Mouse (Mus musculus): ENCODE measurements around the gene Mlf2. TPM values are rescaled to one million over a fixed set of nuclear protein-coding genes. Genes with fewer than 3 reads are reported as not detected.

Gene Mlf2
- polyA plus RNA-seq, 1 experiment from 2014 or later = 443 TPM

GRCm38 (mm10) chr6:124934670-124935069 lies 3.5 kb downstream of the Mlf2 start:
- no peak overlapping the region for H3K27ac ChIP-seq (ENCODE audit: low read depth, low read length)
- H3K36me3 ChIP-seq (ENCODE audit: control insufficient read depth, insufficient read depth, low read length) = peaks cover 11% of the 10 kb centered on the region
- 96% methylated on average over 7 of the region's 7 CpGs for WGBS
- no peak overlapping the region for H3K9ac ChIP-seq (ENCODE audit: low read depth, low read length)
- no peak for DNase-seq (ENCODE audit: low spot score)
- H3K4me3 ChIP-seq (ENCODE audit: low read depth, low read length) = no peak overlapping the region
- peaks cover 6% of the 10 kb centered on the region; the same call in 1 of the 2 replicates for H3K4me1 ChIP-seq (replicated peaks; ENCODE audit: control insufficient read depth, insufficient read depth, low read length)
- no peak for ATAC-seq (ENCODE audit: low FRiP score)
- no peaks in the 10 kb centered on the region for H3K9me3 ChIP-seq (ENCODE audit: control insufficient read depth, low read length)
- H3K4me2 ChIP-seq (replicated peaks; ENCODE audit: low read depth, low read length) = no peak overlapping the region
- H3K27me3 ChIP-seq (ENCODE audit: control insufficient read depth, insufficient read depth, low read length) = no peaks in the 10 kb centered on the region

- no peak overlapping the region for H3K4me3 ChIP-seq (ENCODE audit: low read depth, low read length)
- H3K36me3 ChIP-seq (ENCODE audit: control insufficient read depth, insufficient read depth, low read length) = peaks cover 11% of the 10 kb centered on the region
- WGBS = 85% methylated on average over 1 of the region's 1 CpGs
- ATAC-seq (ENCODE audit: low FRiP score) (no peak), DNase-seq (ENCODE audit: low spot score) (no peak)
- no peak overlapping the region for H3K4me2 ChIP-seq (replicated peaks; ENCODE audit: low read depth, low read length)
- no peaks in the 10 kb centered on the region for H3K9me3 ChIP-seq (ENCODE audit: control insufficient read depth, low read length)
- H3K27me3 ChIP-seq (ENCODE audit: control insufficient read depth, insufficient read depth, low read length) = no peaks in the 10 kb centered on the region
- H3K9ac ChIP-seq (ENCODE audit: low read depth, low read length) = no peak overlapping the region
- H3K27ac ChIP-seq (ENCODE audit: low read depth, low read length) = no peak overlapping the region
- H3K4me1 ChIP-seq (replicated peaks; ENCODE audit: control insufficient read depth, insufficient read depth, low read length) = peaks cover 6% of the 10 kb centered on the region; the same call in 1 of the 2 replicates
These were observed 5.5 kb downstream of the Mlf2 start for GRCm38 (mm10) chr6:124936681-124937080.

- ATAC-seq (ENCODE audit: low FRiP score) (no peak), DNase-seq (ENCODE audit: low spot score) (no peak)
- Histone ChIP-seq H3K9ac (ENCODE audit: low read depth, low read length) (no peak overlapping the region), H3K9me3 (ENCODE audit: control insufficient read depth, low read length) (no peaks in the 10 kb centered on the region), H3K4me3 (ENCODE audit: low read depth, low read length) (no peak overlapping the region), H3K36me3 (ENCODE audit: control insufficient read depth, insufficient read depth, low read length) (peaks cover 11% of the 10 kb centered on the region), H3K27me3 (ENCODE audit: control insufficient read depth, insufficient read depth, low read length) (no peaks in the 10 kb centered on the region), H3K4me1 (replicated peaks; ENCODE audit: control insufficient read depth, insufficient read depth, low read length) (peaks cover 2% of the 10 kb centered on the region; the same call in 1 of the 2 replicates), H3K27ac (ENCODE audit: low read depth, low read length) (no peak overlapping the region), H3K4me2 (replicated peaks; ENCODE audit: low read depth, low read length) (no peak overlapping the region)
- 82% methylated on average over 2 of the region's 2 CpGs for WGBS
These were observed 6.3 kb downstream of the Mlf2 start for GRCm38 (mm10) chr6:124937493-124937892.

- peaks cover 11% of the 10 kb centered on the region for H3K36me3 ChIP-seq (ENCODE audit: control insufficient read depth, insufficient read depth, low read length)
These were observed 7.4 kb downstream of the Mlf2 start for GRCm38 (mm10) chr6:124938554-124938953.

GRCm38 (mm10) chr6:124941679-124942078 lies 10.5 kb downstream of the Mlf2 start:
- 95% methylated on average over 1 of the region's 1 CpGs for WGBS
- ATAC-seq (ENCODE audit: low FRiP score) (no peak), DNase-seq (ENCODE audit: low spot score) (no peak)
- H3K9me3 ChIP-seq (ENCODE audit: control insufficient read depth, low read length) = no peaks in the 10 kb centered on the region
- H3K9ac ChIP-seq (ENCODE audit: low read depth, low read length) = no peak overlapping the region
- H3K4me1 ChIP-seq (replicated peaks; ENCODE audit: control insufficient read depth, insufficient read depth, low read length) = no peaks in the 10 kb centered on the region
- H3K36me3 ChIP-seq (ENCODE audit: control insufficient read depth, insufficient read depth, low read length) = no peaks in the 10 kb centered on the region
- no peak overlapping the region for H3K4me2 ChIP-seq (replicated peaks; ENCODE audit: low read depth, low read length)
- H3K27ac ChIP-seq (ENCODE audit: low read depth, low read length) = no peak overlapping the region
- H3K4me3 ChIP-seq (ENCODE audit: low read depth, low read length) = no peak overlapping the region
- no peaks in the 10 kb centered on the region for H3K27me3 ChIP-seq (ENCODE audit: control insufficient read depth, insufficient read depth, low read length)

More at GRCm38 (mm10) chr6:124938554-124938953, 7.4 kb downstream of the Mlf2 start:
- WGBS = 94% methylated on average over 7 of the region's 7 CpGs
- no peak for DNase-seq (ENCODE audit: low spot score)
- H3K9ac ChIP-seq (ENCODE audit: low read depth, low read length) = no peak overlapping the region
- no peak overlapping the region for H3K4me3 ChIP-seq (ENCODE audit: low read depth, low read length)
- no peak overlapping the region for H3K27ac ChIP-seq (ENCODE audit: low read depth, low read length)
- no peaks in the 10 kb centered on the region for H3K4me1 ChIP-seq (replicated peaks; ENCODE audit: control insufficient read depth, insufficient read depth, low read length)
- no peaks in the 10 kb centered on the region for H3K9me3 ChIP-seq (ENCODE audit: control insufficient read depth, low read length)
- no peak; the same call in 1 of the 2 replicates for ATAC-seq (ENCODE audit: low FRiP score)
- no peaks in the 10 kb centered on the region for H3K27me3 ChIP-seq (ENCODE audit: control insufficient read depth, insufficient read depth, low read length)
- no peak overlapping the region for H3K4me2 ChIP-seq (replicated peaks; ENCODE audit: low read depth, low read length)

- WGBS = 87% methylated on average over 3 of the region's 3 CpGs
- DNase-seq (ENCODE audit: low spot score) (no peak), ATAC-seq (ENCODE audit: low FRiP score) (no peak)
- Histone ChIP-seq H3K27ac (ENCODE audit: low read depth, low read length) (no peak overlapping the region), H3K27me3 (ENCODE audit: control insufficient read depth, insufficient read depth, low read length) (no peaks in the 10 kb centered on the region), H3K4me2 (replicated peaks; ENCODE audit: low read depth, low read length) (no peak overlapping the region), H3K4me1 (replicated peaks; ENCODE audit: control insufficient read depth, insufficient read depth, low read length) (no peaks in the 10 kb centered on the region), H3K9ac (ENCODE audit: low read depth, low read length) (no peak overlapping the region), H3K36me3 (ENCODE audit: control insufficient read depth, insufficient read depth, low read length) (no peaks in the 10 kb centered on the region), H3K4me3 (ENCODE audit: low read depth, low read length) (no peak overlapping the region), H3K9me3 (ENCODE audit: control insufficient read depth, low read length) (no peaks in the 10 kb centered on the region)
These were observed 12.3 kb downstream of the Mlf2 start for GRCm38 (mm10) chr6:124943526-124943925.

GRCm38 (mm10) chr6:124953991-124954715 lies 23.0 kb downstream of the Mlf2 start:
- no peaks in the 10 kb centered on the region for H3K27me3 ChIP-seq (ENCODE audit: control insufficient read depth, insufficient read depth, low read length)
- ATAC-seq (ENCODE audit: low FRiP score) (no peak), DNase-seq (ENCODE audit: low spot score) (no peak)
- H3K9me3 ChIP-seq (ENCODE audit: control insufficient read depth, low read length) = no peaks in the 10 kb centered on the region
- H3K4me3 ChIP-seq (ENCODE audit: low read depth, low read length) = no peak overlapping the region
- H3K9ac ChIP-seq (ENCODE audit: low read depth, low read length) = no peak overlapping the region
- H3K4me1 ChIP-seq (replicated peaks; ENCODE audit: control insufficient read depth, insufficient read depth, low read length) = no peaks in the 10 kb centered on the region
- H3K27ac ChIP-seq (ENCODE audit: low read depth, low read length) = no peak overlapping the region
- 92% methylated on average over 2 of the region's 2 CpGs for WGBS
- peaks cover 2% of the 10 kb centered on the region for H3K36me3 ChIP-seq (ENCODE audit: control insufficient read depth, insufficient read depth, low read length)
- no peak overlapping the region for H3K4me2 ChIP-seq (replicated peaks; ENCODE audit: low read depth, low read length)

GRCm38 (mm10) chr6:124955212-124955611 lies 24.0 kb downstream of the Mlf2 start:
- Histone ChIP-seq H3K4me3 (ENCODE audit: low read depth, low read length) (no peak overlapping the region), H3K36me3 (ENCODE audit: control insufficient read depth, insufficient read depth, low read length) (peaks cover 7% of the 10 kb centered on the region), H3K4me1 (replicated peaks; ENCODE audit: control insufficient read depth, insufficient read depth, low read length) (no peaks in the 10 kb centered on the region), H3K9ac (ENCODE audit: low read depth, low read length) (no peak overlapping the region), H3K27me3 (ENCODE audit: control insufficient read depth, insufficient read depth, low read length) (no peaks in the 10 kb centered on the region), H3K4me2 (replicated peaks; ENCODE audit: low read depth, low read length) (no peak overlapping the region), H3K27ac (ENCODE audit: low read depth, low read length) (no peak overlapping the region), H3K9me3 (ENCODE audit: control insufficient read depth, low read length) (no peaks in the 10 kb centered on the region)
- DNase-seq (ENCODE audit: low spot score) = no peak
- ATAC-seq (ENCODE audit: low FRiP score) = no peak
- 87% methylated on average over 4 of the region's 4 CpGs for WGBS

- ATAC-seq (ENCODE audit: low FRiP score) (no peak), DNase-seq (ENCODE audit: low spot score) (no peak)
These were observed 26.9 kb downstream of the Mlf2 start for GRCm38 (mm10) chr6:124958127-124958526.

More at GRCm38 (mm10) chr6:124958127-124958526, 26.9 kb downstream of the Mlf2 start:
- H3K9ac ChIP-seq (ENCODE audit: low read depth, low read length) = no peak overlapping the region
- no peak overlapping the region for H3K4me2 ChIP-seq (replicated peaks; ENCODE audit: low read depth, low read length)
- no peaks in the 10 kb centered on the region for H3K27me3 ChIP-seq (ENCODE audit: control insufficient read depth, insufficient read depth, low read length)
- WGBS = 89% methylated on average over 3 of the region's 3 CpGs
- H3K27ac ChIP-seq (ENCODE audit: low read depth, low read length) = no peak overlapping the region
- no peak overlapping the region for H3K4me3 ChIP-seq (ENCODE audit: low read depth, low read length)
- peaks cover 7% of the 10 kb centered on the region for H3K36me3 ChIP-seq (ENCODE audit: control insufficient read depth, insufficient read depth, low read length)
- no peaks in the 10 kb centered on the region for H3K9me3 ChIP-seq (ENCODE audit: control insufficient read depth, low read length)
- no peaks in the 10 kb centered on the region for H3K4me1 ChIP-seq (replicated peaks; ENCODE audit: control insufficient read depth, insufficient read depth, low read length)
